Comparison of ENCODE assay signal across 10 mouse cellular contexts in genomic region chr7:107209204-107209860, GRCm38 (mm10). TPM values are rescaled to one million over a fixed set of nuclear protein-coding genes. Genes with fewer than 3 reads are reported as not detected.
DNase-seq lines count a peak whose midpoint lies in the region; ATAC-seq lines count a peak whose summit lies in the region.
"Had no signal": no experiment of that assay in that cellular context is flagged by ENCODE, and none has a peak within 500 bp of the region (broad histone marks: within the 10 kb centered on the region; RNA-seq: fewer than 3 reads in every experiment).

TSS of gene Rbmxl2 (plus strand) at chr7:107209445.

- intact Hi-C loops in heart, postnatal 14 days (cut with DNase I) = no loop called here

- H3K9me3 ChIP-seq in heart, embryonic 15.5 days (replicated peaks) = peaks cover 7% of the 10 kb centered on the region; the same call in 1 of the 2 replicates
- peaks cover 14% of the 10 kb centered on the region for H3K9me3 ChIP-seq in intestine, embryonic 14.5 days (ENCODE audit: control insufficient read depth, low read length)
- H3K9me3 ChIP-seq in neural tube, embryonic 11.5 days (ENCODE audit: control insufficient read depth, low read length) = no peaks in the 10 kb centered on the region

- H3K4me2 ChIP-seq in heart, embryonic 15.5 days = peak within 1 kb of the TSS; percentile 36
- peak within 1 kb of the TSS; percentile 8; the same call in 1 of the 2 replicates for H3K4me2 ChIP-seq in intestine, embryonic 14.5 days (ENCODE audit: low read length)
- no peak within 1 kb of the TSS for H3K4me2 ChIP-seq in neural tube, embryonic 11.5 days (ENCODE audit: low read depth)

- H3K36me3 ChIP-seq in heart, embryonic 15.5 days = no peaks in the 10 kb centered on the region
- H3K36me3 ChIP-seq in intestine, embryonic 14.5 days (ENCODE audit: control insufficient read depth, insufficient read depth, low read length) = no peaks in the 10 kb centered on the region
- H3K36me3 ChIP-seq in neural tube, embryonic 11.5 days (ENCODE audit: control insufficient read depth, insufficient read depth, low read length) = no peaks in the 10 kb centered on the region

- H3K4me1 ChIP-seq in heart, embryonic 15.5 days (replicated peaks) = peaks cover 7% of the 10 kb centered on the region; the same call in 1 of the 2 replicates
- no peaks in the 10 kb centered on the region for H3K4me1 ChIP-seq in intestine, embryonic 14.5 days (replicated peaks; ENCODE audit: control insufficient read depth, insufficient read depth, low read length)
- H3K4me1 ChIP-seq in neural tube, embryonic 11.5 days (ENCODE audit: control insufficient read depth, insufficient read depth, low read length) = no peaks in the 10 kb centered on the region

- H3K4me3 ChIP-seq in heart, embryonic 15.5 days = peak within 1 kb of the TSS; percentile 28
- H3K4me3 ChIP-seq in intestine, embryonic 14.5 days (ENCODE audit: low read depth, low read length) = peak within 1 kb of the TSS; percentile 17
- peak within 1 kb of the TSS; percentile 23 for H3K4me3 ChIP-seq in neural tube, embryonic 11.5 days (ENCODE audit: low read depth, low read length)

- H3K9ac ChIP-seq in heart, embryonic 15.5 days = no peak within 1 kb of the TSS
- H3K9ac ChIP-seq in intestine, embryonic 14.5 days (ENCODE audit: low read length) = no peak within 1 kb of the TSS
- no peak within 1 kb of the TSS for H3K9ac ChIP-seq in neural tube, embryonic 11.5 days (ENCODE audit: low read length)

- no peak for DNase-seq in heart, postnatal 14 days
- DNase-seq in embryo, embryonic 11 days = peak; percentile 22
- no peak for DNase-seq in intestine, embryonic 14.5 days (ENCODE audit: low spot score)
- DNase-seq in neural tube, embryonic 11.5 days (ENCODE audit: low spot score) = peak; percentile 36
- no peak for DNase-seq in right cerebral cortex, postnatal 36 days (ENCODE audit: low spot score in 2 of 2)
- DNase-seq in layer of hippocampus, adult 11-12 months (ENCODE audit: low spot score) = no peak
- no peak for DNase-seq in lung, postnatal 4 days
- DNase-seq: cerebellum, adult 18-20 months had no signal

- ATAC-seq in heart, embryonic 15.5 days (replicated peaks; ENCODE audit: insufficient number of reproducible peaks, insufficient read depth, low FRiP score, low read depth) = no peak
- ATAC-seq in intestine, embryonic 14.5 days (replicated peaks; ENCODE audit: low FRiP score, low TSS enrichment, low read depth) = no peak
- ATAC-seq in neural tube, embryonic 11.5 days (ENCODE audit: insufficient read depth, low FRiP score, low TSS enrichment) = peak; percentile 61; the same call in 1 of the 2 replicates

- WGBS in heart, embryonic 15.5 days = 30% methylated on average over 66 of the region's 70 CpGs
- 40% methylated on average over 64 of the region's 70 CpGs for WGBS in intestine, embryonic 14.5 days
- WGBS in neural tube, embryonic 11.5 days = 37% methylated on average over 69 of the region's 70 CpGs

- H3K27ac ChIP-seq in heart, embryonic 15.5 days = no peak within 1 kb of the TSS
- no peak within 1 kb of the TSS for H3K27ac ChIP-seq in intestine, embryonic 14.5 days (ENCODE audit: low read depth)
- H3K27ac ChIP-seq in neural tube, embryonic 11.5 days (ENCODE audit: low read depth, low read length) = no peak within 1 kb of the TSS
- H3K27ac ChIP-seq: kidney, postnatal 0 days had no signal

- peaks cover 49% of the 10 kb centered on the region for H3K27me3 ChIP-seq in heart, embryonic 15.5 days
- H3K27me3 ChIP-seq in intestine, embryonic 14.5 days (replicated peaks; ENCODE audit: control insufficient read depth, insufficient read depth, low read length) = peaks cover 59% of the 10 kb centered on the region
- peaks cover 25% of the 10 kb centered on the region for H3K27me3 ChIP-seq in neural tube, embryonic 11.5 days (ENCODE audit: control insufficient read depth, insufficient read depth, low read length)

RNA-seq across cellular contexts. Expression of gene Rbmxl2, which starts in this region (rescaled TPM):
- not detected in 2 replicates for polyA plus RNA-seq in heart, embryonic 15.5 days (2015; fragmentation: Nextera tagmentation; extraction: Ambion mirVana)
- total RNA-seq in heart, postnatal 14 days (2021) = under 1 TPM; 0.19 to 0.20 TPM
- polyA plus RNA-seq in intestine, embryonic 14.5 days (2014; fragmentation: Nextera tagmentation; extraction: Ambion mirVana) = not detected in 2 replicates
- not detected in 2 replicates for polyA plus RNA-seq in neural tube, embryonic 11.5 days (2014; fragmentation: Nextera tagmentation; extraction: Ambion mirVana)
- polyA plus RNA-seq: kidney, postnatal 0 days had no signal

Comparison
In these comparisons a context has a peak if more than half of its experiments do, and no peak if none do; other contexts are left out.
1. Peak in DNase-seq, ATAC-seq and H3K4me3 ChIP-seq in neural tube, embryonic 11.5 days; RNA of the gene not detected or under 1 TPM.